Mouse (Mus musculus): ENCODE results near the gene Col24a1. TPM values are rescaled to one million over a fixed set of nuclear protein-coding genes. Genes with fewer than 3 reads are reported as not detected.

Gene Col24a1
- total RNA-seq, 1 experiment from 2014 or later: not detected

DNA sequence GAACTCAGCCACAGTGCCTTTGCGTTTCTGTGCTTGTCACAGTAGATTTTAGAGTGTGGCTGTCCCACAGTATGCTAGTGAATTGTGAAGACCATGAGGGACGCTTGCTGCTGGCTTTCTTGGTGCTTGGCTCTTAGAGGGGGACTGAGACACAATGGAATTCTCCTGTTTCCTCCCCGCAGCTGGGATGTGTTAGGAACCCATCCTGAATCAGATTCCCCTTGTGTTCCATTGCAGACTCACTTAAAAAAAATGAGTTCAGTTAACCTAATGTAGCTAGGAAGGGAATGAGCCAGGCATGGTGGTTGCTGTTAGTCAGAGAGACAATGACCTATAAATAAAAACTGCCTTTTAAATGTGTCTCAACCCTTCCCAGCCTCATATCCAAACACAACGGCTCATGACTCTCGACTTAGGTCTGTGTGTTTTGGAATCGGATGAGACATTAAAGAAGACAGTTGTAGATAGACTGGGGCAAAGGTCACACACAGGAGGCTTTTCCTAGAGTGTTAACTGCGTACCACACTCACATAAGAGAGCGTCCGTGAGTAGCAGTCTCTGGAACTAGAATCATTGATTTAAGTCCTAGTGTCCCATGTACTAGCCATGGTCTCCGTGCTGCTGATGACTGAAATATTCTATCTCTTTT is 47.7 kb downstream of the Col24a1 start:
- ATAC-seq (replicated peaks; ENCODE audit: low read depth, poor library complexity, severe bottlenecking): no peak

DNA sequence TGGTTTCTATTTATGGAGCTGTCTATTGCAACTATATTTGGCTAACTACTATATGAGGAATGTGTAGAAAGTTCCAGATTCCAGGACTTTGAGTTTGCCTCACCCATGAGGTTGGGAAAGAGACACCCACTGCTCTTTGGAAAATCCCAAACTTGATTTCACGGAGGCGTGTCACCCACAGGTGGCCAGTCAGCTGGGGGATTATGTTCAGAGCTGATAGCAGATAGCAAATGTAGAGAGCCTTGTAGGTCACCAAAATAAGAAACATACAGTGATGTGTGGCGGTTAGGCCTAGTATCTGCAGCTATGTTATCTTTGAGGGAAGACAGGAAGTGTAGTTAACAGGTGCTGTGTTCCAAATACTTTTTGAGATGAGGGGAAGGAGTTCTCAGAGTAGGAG is 56.4 kb downstream of the Col24a1 start:
- ATAC-seq (replicated peaks; ENCODE audit: low read depth, poor library complexity, severe bottlenecking): no peak

DNA sequence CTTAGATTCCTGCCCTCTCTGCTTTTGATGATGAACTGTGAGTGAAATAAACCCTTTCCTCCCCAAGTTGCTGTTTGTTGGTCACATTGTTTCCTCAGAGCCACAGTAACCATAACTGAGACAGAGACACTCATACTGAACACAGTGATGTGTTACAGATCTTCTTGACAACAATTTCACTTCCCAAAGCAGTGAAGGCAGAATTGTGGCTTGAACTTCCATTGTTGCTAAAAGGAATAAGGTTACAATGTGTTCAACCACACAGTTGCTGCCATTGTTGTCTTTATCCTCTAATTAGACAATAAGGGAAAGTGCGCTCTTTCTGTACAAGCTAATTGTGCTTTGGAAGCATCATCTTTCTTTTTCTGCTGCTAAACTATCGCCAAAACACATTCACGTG is 61.7 kb downstream of the Col24a1 start:
- ATAC-seq (replicated peaks; ENCODE audit: low read depth, poor library complexity, severe bottlenecking): no peak

DNA sequence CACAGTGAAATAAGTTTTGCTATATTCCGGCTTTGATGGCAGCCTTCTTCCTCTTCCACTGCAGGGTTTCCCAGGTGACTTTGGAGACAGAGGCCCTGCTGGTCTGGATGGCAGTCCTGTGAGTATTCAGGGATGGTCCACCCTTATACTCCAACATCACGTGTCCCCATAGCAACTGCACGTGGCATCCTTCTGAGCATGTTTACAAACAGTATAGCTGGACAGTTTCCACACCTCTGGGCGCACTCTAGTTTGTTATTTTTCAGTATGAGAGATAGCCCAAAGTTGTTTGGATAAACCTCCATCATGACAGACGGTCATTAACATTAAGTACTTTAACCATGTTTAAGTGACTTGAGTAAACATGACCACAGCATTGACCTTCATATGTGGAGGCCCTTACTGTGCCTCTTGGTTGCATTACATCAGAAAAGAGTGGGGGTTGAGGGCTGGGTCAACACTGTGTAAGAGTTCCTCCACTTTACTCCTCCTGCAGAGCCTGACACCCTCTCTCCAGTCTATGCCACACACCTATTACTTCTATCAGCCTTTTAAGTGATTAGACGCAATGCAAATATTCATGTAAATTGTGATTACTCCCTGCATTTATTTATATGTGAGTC is 64.7 kb downstream of the Col24a1 start:
- ATAC-seq (replicated peaks; ENCODE audit: low read depth, poor library complexity, severe bottlenecking): no peak

DNA sequence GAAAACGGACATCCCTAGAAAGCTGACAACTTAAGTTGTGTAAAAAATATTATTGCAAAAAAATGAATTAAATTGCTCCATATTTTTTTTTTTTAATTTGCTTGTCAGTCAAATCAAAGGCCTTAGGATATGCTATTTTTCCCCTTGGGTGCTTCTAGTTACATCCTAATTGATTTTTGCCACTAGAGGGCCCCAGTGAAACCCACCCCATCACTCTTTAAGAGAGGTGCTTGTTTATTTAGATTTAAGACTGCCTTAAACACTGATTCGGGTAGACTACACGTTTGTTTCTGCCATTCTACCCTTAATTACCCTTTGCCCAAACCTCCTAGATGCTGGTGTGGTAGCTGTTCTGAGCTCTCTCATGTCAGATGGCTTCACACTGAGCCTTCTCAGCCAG is 73.0 kb downstream of the Col24a1 start:
- no peak for ATAC-seq (replicated peaks; ENCODE audit: low read depth, poor library complexity, severe bottlenecking)

DNA sequence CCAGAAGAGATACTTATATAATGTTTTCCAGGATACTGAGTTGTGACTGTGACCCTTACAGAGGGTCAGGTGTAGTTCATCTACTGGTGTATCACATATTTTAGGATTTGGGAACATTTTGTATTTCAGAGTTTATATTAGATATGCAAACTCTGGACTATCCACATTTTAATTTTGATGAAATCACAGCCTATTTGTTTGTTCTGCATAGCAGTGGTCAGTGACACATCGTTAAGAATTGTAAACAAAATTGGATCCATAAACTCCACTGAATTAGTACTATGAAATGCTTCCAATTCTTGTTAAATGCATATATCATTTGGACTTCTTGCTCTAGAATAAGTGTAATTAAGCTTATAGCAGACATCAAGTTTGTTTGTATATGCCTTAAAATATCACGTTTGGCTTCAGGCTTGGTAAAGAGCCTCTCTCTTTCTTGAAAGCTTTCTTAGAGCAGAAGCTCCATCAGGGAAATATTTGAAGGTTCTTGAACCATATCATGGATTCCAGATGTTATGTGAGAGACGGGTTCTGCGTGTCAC is 75.0 kb downstream of the Col24a1 start:
- ATAC-seq (replicated peaks; ENCODE audit: low read depth, poor library complexity, severe bottlenecking): no peak

DNA sequence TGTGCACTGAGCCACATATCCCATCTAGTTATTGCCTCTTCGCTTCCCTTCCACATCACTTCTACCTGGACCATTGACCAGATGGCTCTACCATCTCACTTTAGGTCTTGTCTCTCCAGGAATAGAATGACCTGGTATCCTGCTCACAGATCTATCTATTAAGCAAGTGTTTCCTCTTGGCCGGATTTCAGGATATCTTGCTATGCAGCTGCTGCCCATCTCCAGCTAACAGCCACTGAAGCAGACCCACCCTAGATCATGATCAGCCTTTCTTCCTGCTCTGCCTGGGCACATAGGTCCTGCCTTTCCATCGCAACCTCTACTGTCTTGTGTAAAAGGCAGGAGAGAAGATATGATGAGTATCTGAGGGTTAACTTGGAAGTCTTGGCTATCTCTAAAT is 84.0 kb downstream of the Col24a1 start:
- ATAC-seq (replicated peaks; ENCODE audit: low read depth, poor library complexity, severe bottlenecking): no peak

DNA sequence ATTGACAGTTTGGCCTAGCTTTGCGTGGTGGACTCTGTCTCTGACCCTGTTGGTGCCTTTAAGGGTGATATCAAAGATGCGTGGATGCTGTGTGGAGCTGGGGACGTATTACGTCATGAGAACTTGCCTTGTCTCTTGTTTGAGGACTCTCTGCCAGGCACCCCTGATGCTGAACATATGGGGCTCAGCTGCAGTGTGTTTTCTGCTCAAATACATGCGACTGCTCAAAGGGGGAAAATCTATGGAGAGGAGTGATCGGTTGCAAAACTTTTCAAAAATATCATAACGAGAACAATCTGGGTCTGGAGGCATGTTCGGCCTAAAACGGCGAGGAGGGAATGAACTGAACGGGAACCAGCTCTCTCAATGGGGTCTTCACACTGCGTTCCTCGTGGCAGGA is 90.8 kb downstream of the Col24a1 start:
- no peak for ATAC-seq (replicated peaks; ENCODE audit: low read depth, poor library complexity, severe bottlenecking)

DNA sequence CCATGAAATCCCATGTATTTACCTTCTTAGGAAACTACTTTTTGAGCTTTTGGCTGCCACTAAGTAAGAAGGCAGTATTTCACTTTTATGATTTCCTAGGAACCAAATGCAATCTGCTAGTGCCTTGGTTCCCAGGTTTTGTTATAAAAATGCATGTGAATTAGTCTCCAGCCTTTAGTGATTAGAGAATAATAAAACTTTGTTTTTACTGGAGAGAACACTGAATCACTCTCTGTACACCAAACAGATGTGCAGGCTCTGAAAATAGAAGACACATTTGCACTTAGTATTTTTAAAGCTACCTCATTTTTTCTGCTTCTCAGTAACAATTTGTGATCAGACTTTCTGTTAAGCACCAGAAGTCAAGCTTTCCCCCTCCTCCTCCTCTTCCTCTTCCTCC is 94.2 kb downstream of the Col24a1 start:
- no peak for ATAC-seq (replicated peaks; ENCODE audit: low read depth, poor library complexity, severe bottlenecking)

DNA sequence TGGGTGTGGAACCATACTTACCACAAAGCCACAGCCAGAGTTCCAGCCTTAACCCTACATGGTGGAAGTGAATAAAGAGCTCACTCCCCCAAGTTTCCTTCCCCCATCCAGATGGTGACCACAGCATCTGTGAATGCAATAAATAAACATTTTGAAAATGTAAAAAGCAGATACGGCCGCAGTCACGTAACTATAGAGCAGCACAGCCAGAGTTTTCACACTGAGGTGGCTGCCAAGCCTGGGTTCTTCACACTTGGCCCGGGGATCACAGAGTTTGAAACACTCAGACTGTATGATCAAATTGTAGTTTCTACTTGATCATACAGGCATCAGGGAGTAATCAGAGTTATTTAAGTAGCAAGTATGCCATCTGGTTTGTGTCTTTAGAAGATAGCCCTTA is 98.4 kb downstream of the Col24a1 start:
- no peak for ATAC-seq (replicated peaks; ENCODE audit: low read depth, poor library complexity, severe bottlenecking)

DNA sequence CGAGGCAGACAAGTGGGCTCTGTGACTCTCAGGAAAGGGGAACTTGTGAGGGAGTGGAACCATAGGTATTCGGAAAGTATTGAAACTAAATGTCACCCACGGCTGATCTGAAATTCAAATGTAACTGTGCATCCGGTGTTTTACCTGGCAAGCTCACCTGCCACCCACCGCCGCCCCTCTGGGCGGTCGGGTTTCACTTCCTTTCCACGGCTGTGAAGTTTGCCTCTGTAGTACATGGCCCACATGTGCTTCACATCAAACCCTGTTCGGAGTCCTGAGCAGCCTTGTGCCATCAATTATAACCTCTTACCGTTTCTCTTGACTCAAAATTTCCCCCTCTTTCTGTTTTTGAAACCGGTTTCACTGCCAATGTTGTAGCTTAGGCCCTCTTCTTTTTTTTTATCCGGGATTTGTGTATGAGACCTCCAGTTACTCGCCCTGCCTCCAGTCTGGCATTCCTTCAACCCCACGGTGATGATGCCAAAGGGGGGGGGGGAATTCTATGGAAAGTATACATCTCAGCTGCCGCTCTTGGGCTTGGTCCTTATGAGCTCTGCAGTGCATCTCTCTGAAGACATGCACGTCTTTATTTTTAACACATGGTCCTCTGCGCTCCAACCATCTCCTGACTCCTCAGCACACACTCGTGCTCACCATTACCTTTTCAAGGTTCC is 99.9 kb downstream of the Col24a1 start:
- ATAC-seq (replicated peaks; ENCODE audit: low read depth, poor library complexity, severe bottlenecking): no peak

DNA sequence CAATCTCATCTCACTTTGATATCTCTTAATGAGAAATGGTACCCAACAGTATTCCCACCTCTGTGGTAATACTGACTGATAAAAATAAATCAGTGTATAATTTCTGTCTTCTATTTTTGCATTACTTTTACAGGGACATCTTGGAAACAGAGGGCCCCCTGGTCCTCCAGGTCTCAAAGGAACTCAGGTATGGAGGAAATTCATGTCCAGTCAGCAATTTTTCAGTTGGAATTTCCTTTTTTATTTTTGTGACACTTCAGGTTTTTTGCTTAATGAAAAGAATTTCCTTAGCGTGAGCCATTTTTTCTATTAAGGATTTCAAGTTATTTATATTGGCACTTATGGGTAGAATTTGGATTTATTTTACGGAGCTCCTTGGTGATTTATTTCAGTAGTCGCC is 106.9 kb downstream of the Col24a1 start:
- ATAC-seq (replicated peaks; ENCODE audit: low read depth, poor library complexity, severe bottlenecking): no peak

DNA sequence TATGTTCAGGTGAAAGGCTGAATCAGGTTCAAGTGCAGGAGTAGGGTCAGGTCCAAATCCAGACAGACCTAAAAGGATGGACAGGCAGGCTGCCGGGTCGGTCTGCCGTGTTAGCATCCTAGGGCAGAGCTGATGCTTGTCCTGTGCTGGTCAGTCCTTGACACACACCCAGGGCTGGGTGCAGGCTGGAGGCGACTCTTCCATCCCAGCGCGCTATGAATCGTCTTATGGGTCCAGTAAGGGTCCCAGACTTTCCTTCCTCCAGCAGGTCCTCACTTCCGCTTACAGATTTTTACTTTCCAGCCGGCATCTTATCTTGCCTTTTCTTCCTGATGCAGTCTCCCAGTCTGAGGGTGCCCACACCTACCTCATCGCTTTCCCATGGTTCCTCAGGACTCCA is 110.0 kb downstream of the Col24a1 start:
- ATAC-seq (replicated peaks; ENCODE audit: low read depth, poor library complexity, severe bottlenecking): no peak

DNA sequence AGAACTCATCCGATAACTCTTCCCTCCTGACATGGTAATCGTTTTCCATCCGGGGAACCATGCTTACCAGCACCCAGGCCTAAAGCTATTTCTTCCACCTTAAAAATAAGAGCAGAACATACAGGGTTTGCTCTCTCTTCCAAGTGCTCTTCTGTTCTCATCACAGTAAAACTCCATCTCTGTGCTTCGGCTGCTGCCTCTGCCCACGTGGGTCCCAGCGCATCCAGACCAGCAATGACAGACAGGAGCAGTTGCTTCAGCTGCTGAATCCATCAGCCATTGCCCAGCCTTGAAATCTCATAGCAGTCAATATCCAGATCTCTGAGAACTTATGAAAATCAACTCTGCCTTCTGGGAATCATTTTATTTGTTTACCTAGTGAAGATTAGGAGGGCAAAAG is 110.7 kb downstream of the Col24a1 start:
- ATAC-seq (replicated peaks; ENCODE audit: low read depth, poor library complexity, severe bottlenecking): no peak

DNA sequence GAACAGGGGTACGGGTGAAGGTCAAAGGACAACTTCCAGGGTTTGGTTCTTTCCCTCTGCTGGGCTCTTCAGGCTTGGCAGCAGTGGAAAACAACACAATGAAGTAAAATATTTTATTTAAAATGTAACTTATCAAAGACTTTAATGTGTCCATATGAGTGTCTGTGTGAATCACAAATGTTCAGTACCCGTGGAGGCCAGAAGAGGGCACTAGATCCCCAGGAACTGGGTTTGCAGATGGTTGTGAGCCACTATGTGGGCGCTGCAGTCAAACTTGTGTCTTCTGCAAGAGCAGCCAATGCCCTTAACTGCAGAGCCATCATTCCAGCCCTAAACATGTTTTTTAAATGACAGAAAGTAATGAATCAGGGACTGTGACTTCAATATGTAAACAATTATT is 115.8 kb downstream of the Col24a1 start:
- ATAC-seq (replicated peaks; ENCODE audit: low read depth, poor library complexity, severe bottlenecking): peak; percentile 74

DNA sequence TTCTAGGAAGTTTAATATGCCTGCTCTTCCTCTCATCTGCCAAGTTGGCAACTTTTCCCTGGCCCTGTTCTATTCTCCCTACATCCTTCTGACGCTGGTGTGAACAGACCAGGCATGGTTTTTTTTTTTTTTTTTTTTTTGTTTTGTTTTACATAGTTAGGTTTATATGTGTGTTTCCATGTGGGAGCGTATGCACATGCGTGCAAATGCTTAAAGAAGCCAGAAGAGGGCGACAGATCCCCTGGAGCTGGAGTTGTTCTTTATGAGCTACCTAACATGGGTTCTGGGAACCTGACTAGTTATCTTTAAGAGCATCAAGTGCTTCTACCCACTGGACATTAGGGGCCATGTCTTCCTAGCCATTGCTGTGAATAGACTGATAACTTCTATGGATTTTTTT is 119.9 kb downstream of the Col24a1 start:
- no peak for ATAC-seq (replicated peaks; ENCODE audit: low read depth, poor library complexity, severe bottlenecking)

DNA sequence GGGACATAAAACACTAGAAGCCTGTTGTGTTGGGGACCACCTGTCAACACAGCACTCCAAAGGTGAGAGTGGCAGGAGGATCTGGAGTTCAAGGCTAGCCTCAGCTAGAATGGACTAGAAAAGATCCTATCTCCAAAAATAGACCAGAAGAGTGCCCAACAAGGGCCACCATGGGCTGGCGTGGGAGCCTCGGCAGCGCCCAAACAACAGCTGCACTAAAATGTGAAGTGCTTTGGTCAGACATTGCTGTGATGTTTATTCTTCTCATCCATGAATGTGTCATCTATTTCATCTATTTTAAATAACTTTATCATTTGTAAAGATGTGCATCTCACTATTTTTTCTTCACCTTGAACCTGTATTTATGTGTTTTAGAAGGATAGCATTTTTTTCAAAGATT is 122.1 kb downstream of the Col24a1 start:
- ATAC-seq (replicated peaks; ENCODE audit: low read depth, poor library complexity, severe bottlenecking): no peak

DNA sequence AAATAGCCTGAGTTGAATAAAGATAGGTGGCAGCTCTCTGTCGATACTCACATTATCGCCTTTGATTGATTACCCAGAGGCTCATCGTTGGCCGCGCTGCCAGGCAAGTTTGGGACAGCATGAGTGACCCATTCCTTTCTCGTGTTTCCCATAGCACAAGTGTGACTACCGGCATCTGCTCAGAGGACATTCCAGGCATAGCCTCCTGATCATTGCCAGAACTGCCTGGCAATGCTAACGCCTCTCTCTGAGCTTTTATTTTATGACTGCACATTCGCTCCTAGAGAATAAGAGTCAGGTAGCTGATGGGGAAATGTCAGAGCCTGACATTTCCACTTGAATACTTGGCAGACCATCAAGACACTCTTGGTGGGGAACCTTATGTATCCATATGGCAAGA is 125.5 kb downstream of the Col24a1 start:
- ATAC-seq (replicated peaks; ENCODE audit: low read depth, poor library complexity, severe bottlenecking): no peak

DNA sequence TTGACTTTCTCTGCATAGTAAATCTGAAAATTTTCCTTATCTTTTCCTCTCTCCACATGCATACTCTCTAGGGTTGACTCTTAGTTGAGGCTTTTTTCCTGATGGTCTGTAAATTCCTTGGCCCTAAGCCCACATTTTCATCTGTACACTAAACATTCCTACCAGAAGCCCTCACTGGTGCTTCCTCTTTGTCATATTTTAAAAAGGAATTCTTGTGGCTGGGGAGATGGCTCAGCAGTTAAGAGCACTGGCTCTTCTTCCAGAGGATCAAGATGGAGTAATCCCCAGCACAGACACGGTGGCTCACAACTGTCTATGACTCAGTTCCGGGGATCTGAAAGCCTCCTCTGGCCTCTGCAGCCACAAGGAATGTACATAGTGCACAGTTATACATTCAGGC is 128.1 kb downstream of the Col24a1 start:
- no peak for ATAC-seq (replicated peaks; ENCODE audit: low read depth, poor library complexity, severe bottlenecking)

DNA sequence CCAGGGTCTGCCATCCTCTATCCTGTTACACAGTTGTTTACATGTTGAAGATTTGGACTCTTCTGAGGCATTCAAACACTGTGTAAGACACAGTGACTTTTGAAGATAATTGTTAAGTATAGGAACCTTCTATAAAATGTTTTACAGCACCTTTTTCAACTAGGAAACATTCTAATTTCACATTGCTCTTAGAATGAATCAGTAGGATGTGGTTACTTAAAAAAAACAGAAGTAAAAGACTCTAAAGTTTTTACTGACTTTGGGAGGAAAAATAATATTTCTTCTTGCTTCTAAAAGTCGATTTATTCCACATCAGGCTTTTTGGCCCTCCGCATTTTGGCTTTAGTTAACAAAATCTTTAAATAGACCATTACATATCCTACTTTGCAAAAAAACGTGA is 129.8 kb downstream of the Col24a1 start:
- no peak for ATAC-seq (replicated peaks; ENCODE audit: low read depth, poor library complexity, severe bottlenecking)

DNA sequence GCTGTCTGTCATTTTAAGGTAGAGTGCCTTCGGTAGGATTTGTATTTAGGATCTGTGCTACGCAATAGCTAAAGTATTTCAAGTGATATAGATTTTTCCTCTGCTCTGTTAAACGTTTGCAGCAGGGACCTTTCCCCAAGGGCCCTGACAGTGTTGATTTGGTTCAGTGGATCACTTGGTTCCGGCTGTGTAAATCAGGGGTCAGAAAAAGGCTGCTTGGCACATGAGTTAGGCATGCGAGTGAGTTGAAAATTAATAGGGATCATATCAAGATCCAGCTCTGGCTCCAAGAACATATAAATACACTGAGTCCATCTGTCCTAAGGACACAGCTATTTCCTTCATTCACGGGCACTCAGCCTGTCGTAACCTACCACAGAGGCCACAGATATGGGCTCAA is 146.1 kb downstream of the Col24a1 start:
- no peak for ATAC-seq (replicated peaks; ENCODE audit: low read depth, poor library complexity, severe bottlenecking)

DNA sequence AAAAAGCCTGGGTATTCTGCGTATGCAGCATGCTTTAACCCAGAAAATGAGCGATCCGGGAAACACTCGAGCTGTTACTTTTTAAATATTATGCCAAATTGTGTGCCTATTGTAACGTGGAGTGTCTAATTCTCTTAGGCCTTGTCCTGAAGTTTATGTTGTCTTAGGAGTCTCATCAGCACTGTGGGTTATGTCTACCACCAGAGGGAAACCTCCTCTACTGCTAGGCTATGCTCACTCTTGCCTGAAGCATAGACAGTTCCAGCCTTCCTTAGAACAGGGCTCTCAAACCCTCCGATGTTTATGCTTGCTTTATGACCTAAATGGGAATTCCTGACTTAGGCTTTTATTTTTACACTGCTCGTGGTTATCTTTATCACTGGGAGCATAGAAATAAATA is 146.8 kb downstream of the Col24a1 start:
- ATAC-seq (replicated peaks; ENCODE audit: low read depth, poor library complexity, severe bottlenecking): no peak

Data from common myeloid progenitor, adult 5-6 weeks (primary cell).